Mouse (Mus musculus): Measurements from ENCODE around the gene Ppil3.

Gene Ppil3

GRCm38 (mm10) chr1:58409553-58410197 lies 35.6 kb downstream of the Ppil3 start:
- DNase-seq (ENCODE audit: low spot score in 2 of 2), result no peak

- no peak for DNase-seq (ENCODE audit: low spot score in 2 of 2)
Measured at GRCm38 (mm10) chr1:58408141-58408540, 37.1 kb downstream of the Ppil3 start.

DNA sequence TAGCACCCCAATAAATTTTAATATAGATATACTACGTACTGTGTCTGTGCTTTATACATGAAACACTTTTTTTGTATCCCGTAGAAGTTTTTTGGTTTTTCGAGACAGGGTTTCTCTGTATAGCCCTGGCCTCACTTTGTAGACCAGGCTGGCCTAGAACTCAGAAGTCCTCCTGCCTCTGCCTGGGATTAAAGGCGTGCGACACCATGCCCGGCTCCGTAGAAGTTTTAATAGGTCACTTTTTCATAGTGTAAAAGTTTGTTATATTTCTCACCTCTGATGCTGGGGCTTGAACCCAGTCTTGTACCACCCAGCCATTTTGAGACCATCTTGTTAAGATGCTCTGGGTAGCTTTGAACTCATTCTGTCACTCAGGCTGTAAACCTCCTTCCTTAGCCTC lies 38.0 kb downstream of the Ppil3 start:
- no peak for DNase-seq (ENCODE audit: low spot score in 2 of 2)

GRCm38 (mm10) chr1:58403745-58404144 lies 41.5 kb downstream of the Ppil3 start:
- no peak for DNase-seq (ENCODE audit: low spot score in 2 of 2)

DNA sequence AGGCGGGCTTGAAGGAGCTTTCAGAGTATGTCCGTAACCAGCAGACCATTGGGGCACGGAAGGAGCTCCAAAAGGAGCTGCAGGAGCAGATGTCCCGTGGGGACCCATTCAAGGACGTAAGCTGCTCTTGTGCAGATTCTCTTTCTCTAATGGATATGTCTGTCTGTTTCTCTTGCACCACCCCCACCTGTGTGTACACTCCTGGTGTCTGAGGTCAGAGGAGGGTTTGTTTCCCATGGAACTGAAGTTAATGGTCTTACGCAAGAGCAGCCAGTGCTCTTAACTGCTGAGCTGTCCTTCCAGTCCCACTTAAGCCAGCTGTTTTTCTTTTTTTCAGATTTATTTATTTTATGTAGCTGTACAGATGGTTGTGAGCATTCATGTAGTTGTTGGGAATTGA lies 43.9 kb downstream of the Ppil3 start:
- no peak for DNase-seq (ENCODE audit: low spot score in 2 of 2)

- no peak for DNase-seq (ENCODE audit: low spot score in 2 of 2)
Measured at GRCm38 (mm10) chr1:58397731-58398130, 47.6 kb downstream of the Ppil3 start.

GRCm38 (mm10) chr1:58396179-58396578 lies 49.1 kb downstream of the Ppil3 start:
- no peak for DNase-seq (ENCODE audit: low spot score in 2 of 2)

DNA sequence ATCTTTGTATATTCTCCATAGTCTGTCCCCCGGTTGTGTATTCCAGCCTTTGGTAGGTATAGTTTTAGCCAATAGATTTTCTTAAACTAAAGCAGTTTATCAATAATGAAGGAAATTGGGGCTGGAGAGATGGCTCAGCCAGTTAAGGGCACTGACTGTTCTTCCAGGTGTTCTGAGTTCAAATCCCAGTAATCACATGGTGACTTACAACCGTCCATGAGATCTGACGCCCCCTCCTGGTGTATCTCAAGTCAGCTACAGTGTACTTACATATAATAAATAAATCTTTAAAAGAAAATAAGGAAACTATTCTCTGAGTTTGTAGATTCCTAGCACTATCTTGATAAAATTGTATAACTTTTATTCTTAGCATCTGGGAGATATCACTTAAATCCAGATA lies 49.9 kb downstream of the Ppil3 start:
- DNase-seq (ENCODE audit: low spot score in 2 of 2), result no peak

GRCm38 (mm10) chr1:58393284-58394195 lies 51.7 kb downstream of the Ppil3 start:
- DNase-seq (ENCODE audit: low spot score in 2 of 2), result peak; percentile 37 to 52

DNA sequence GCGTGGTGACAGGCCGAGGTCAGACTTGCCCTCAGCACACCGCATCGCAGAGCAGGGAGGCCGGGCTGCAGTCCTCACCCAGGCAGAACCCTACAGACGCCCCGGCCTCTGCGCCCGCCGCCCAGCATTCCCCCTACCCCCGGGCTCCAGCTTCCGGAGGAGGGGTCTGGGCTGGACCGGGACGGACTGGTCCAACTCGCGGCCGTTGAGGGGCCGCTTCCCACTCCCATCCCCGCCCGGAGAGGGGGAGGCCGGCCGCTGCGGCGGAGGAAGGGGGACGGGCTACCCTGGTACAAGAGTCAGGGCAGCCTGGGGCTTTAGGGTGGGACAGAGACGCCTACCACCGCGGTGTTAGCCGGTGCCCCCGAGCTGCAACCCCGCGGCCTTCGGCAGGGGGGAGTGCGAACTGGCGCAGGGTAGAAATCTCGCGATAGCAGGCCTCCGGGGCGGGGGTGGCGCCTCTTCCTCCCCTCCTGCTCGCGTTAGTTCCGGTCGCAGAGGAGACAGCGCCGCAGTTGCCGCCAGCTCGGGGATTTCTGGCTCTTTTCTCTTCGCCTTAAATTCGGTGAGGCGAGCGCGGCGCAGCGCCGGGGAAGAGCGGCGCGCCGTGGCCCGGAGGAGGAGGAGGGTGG lies 52.5 kb downstream of the Ppil3 start, which contains the start of gene Bzw1:
Gene Bzw1 (plus strand): TSS at position 247 of the 632 bp plus-strand sequence.
- peak; percentile 90 to 92 for DNase-seq (ENCODE audit: low spot score in 2 of 2)

GRCm38 (mm10) chr1:58392268-58392651 lies 53.0 kb downstream of the Ppil3 start:
- peak in 1 of 2 experiments; percentile 29 for DNase-seq (ENCODE audit: low spot score in 2 of 2)

DNA sequence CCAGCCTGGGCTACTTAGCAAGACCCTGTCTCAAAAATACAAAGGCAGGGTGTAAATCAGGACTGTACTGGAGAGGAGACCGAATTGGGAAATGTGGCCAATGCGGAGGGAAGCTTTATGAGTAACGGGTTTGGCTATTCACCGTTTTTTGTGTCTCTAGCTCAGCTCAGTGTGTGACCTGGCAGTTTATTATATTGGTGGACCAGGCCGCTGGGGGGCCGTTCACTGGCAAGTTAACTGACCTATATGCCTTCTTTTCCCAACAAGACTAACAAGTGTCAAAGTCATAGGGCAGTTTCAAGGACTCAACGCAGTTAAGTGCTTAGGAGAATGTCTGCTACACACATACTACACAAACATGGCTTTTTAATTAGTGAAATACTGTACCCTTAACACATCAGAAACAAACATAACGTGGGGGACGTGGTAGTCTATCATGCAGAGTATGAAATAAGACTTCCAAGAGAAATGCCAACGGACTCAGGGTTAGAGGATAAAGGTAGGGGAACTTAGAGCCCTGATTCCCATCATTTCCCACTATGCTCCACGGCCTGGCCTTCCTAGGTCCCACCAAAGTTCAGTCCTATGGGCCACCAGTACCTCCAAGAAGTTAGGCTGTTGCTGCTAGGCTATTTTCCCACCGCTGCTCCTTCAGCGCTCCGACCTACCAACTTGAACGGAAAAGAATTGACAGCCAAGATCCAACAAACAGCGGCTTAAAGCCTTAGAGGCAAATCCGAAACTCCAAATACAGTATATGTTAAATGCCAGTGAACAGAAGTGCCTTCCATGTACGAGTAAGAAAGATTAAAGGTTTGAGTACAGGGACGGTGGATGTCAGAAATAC lies 53.6 kb downstream of the Ppil3 start:
- no peak for DNase-seq (ENCODE audit: low spot score in 2 of 2)

DNA sequence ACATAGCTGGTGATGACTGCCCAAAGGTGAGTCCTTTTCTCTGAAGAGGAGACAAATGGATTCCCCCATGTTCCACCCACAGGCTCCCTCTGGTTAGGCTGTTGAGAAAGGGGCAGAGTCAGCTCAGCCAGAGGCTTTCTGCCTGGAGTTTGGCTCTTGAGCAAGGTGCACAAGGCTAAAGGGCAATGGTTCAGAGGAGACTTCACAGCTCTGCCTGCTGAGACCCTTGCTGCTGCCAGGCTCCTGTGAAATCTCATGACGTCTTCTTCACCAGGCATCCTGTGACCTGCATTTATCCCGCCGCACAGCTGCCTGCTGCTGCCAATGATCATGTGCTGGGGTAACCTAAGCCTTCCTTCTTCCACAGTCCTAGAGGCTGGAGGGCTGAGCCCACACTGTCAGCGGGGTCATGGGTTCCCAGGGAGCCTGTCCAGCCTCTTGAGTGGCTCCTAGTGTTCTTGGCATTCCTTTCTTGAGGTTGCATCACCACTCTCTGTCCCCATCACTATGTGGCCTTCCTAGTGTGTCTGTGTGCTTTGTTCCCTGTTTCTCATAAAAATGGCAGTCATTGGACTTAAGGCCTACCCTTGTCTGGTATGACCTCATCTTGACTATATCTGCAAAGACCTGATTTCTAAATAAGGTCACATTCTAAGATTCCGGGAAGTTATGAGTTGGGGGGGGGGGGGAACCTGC lies 62.6 kb downstream of the Ppil3 start:
- no peak for DNase-seq (ENCODE audit: low spot score in 2 of 2)

Data from right cerebral cortex, adult 2 months (tissue).